Mouse (Mus musculus) heart, embryonic 14.5 days (tissue): ENCODE results near the gene Ccl7. TPM values are rescaled to one million over a fixed set of nuclear protein-coding genes. Genes with fewer than 3 reads are reported as not detected.

Source experiments
- ATAC-seq: fragments of 200-750 bp; cut with Nextera tagmentation; 2 replicates; pipeline ENCODE4 v1.8.0; 2017; ENCODE audit warnings: low read depth, moderate TSS enrichment; ENCODE audit not compliant: insufficient number of reproducible peaks, insufficient read depth, low FRiP score
- H3K27ac ChIP-seq, 2 experiments: fragments of 200-500 bp in 1 of 2; fragments of 300-500 bp in 1 of 2; sonication (generic) in 1 of 2; replicated peaks in 1 of 2; 2 replicates each; pipeline ENCODE4 v1.5.1; 2012 to 2014; ENCODE audit warnings: low read depth in 2 of 2, low read length in 2 of 2, control low read depth in 1 of 2, mild to moderate bottlenecking in 1 of 2, mixed read lengths in 1 of 2; ENCODE audit not compliant: control insufficient read depth in 1 of 2, insufficient read depth in 1 of 2
- H3K27me3 ChIP-seq: fragments of 300-500 bp; sonication (generic); 2 replicates; pipeline ENCODE4 v1.6.1; 2014; ENCODE audit warnings: mild to moderate bottlenecking, low read length, control low read depth; ENCODE audit not compliant: control insufficient read depth, insufficient read depth
- H3K36me3 ChIP-seq: fragments of 300-500 bp; sonication (generic); 2 replicates; pipeline ENCODE4 v1.6.1; 2014; ENCODE audit warnings: mild to moderate bottlenecking, control low read depth, low read length, mixed read lengths; ENCODE audit not compliant: control insufficient read depth, insufficient read depth
- H3K4me1 ChIP-seq, 2 experiments: fragments of 200-500 bp in 1 of 2; fragments of 300-500 bp in 1 of 2; sonication (generic) in 1 of 2; 2 replicates each; pipeline ENCODE4 v1.6.1; 2012 to 2014; ENCODE audit warnings: low read length in 2 of 2, control low read depth in 1 of 2, mixed read lengths in 1 of 2; ENCODE audit not compliant: control insufficient read depth in 2 of 2, insufficient read depth in 2 of 2
- H3K4me2 ChIP-seq: fragments of 300-500 bp; sonication (generic); 2 replicates; pipeline ENCODE4 v1.6.1; 2014; ENCODE audit warnings: mild to moderate bottlenecking, low read length
- H3K4me3 ChIP-seq, 2 experiments: fragments of 200-500 bp in 1 of 2; fragments of 300-500 bp in 1 of 2; sonication (generic) in 1 of 2; 2 replicates each; pipeline ENCODE4 v1.5.1; 2012 to 2014; ENCODE audit warnings: low read length in 2 of 2, mild to moderate bottlenecking in 2 of 2, control low read depth in 1 of 2, low read depth in 1 of 2, moderate library complexity in 1 of 2; ENCODE audit not compliant: control insufficient read depth in 1 of 2, insufficient read depth in 1 of 2
- H3K9ac ChIP-seq: fragments of 300-500 bp; sonication (generic); 2 replicates; pipeline ENCODE4 v1.6.1; 2014; ENCODE audit warnings: mild to moderate bottlenecking, low read length
- H3K9me3 ChIP-seq: fragments of 300-500 bp; sonication (generic); 2 replicates; pipeline ENCODE4 v1.6.1; 2016; ENCODE audit warnings: low read length, control low read depth; ENCODE audit not compliant: control insufficient read depth
- WGBS: fragments of 180-500 bp; shearing (Covaris S2); extraction: QIAGEN DNeasy Blood & Tissue Kit; methylation state at CpG from one replicate; pipeline ENCODE4 v1.1.7; 2014; 5-methylcytosine and 5-hydroxymethylcytosine counted together
- polyA plus RNA-seq: library from polyadenylated mRNA; unstranded; fragments of >200 nt; fragmentation: Nextera tagmentation; extraction: Ambion mirVana; gene quantifications from 2 replicates; pipeline ENCODE4 v1.2.1, GENCODE M21; 2014

The Ccl7 gene
- polyA plus RNA-seq, 1 experiment from 2014 or later: 3.2 TPM

DNA sequence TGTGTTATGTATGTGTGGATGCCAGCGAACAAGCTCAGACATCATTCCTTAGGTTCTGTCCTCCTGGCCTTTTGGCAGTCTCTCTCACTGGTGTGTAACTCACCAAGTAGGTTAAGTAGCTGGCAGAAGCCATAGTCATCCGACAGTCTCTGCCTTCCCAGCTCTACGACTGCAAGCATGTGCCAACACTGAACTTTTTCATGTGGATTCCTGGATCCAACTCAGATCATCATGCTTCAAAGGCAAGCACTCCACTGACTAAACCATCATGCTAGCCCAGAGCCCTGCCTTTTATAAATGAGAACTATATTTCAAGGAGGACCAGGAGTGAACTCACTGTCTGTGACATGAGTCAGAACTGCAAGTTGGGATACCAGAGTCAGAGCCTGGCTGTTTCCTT, 28.2 kb downstream of the Ccl7 start:
- WGBS: 80% methylated on average over 3 of the region's 3 CpGs
- Histone ChIP-seq H3K27me3 (no peaks in the 10 kb centered on the region), H3K9ac (no peak overlapping the region), H3K36me3 (no peaks in the 10 kb centered on the region), H3K27ac (no peak overlapping the region), H3K4me2 (no peak overlapping the region), H3K4me3 (no peak overlapping the region), H3K9me3 (0 out of 2 replicates have a peak, but pooled peaks cover 2% of the 10 kb centered on the region), H3K4me1 (no peaks in the 10 kb centered on the region)
- ATAC-seq: no peak

- Histone ChIP-seq H3K27me3 (no peaks in the 10 kb centered on the region), H3K4me3 (no peak overlapping the region), H3K4me2 (no peak overlapping the region), H3K9me3 (0 out of 2 replicates have a peak, but pooled peaks cover 2% of the 10 kb centered on the region), H3K4me1 (no peaks in the 10 kb centered on the region), H3K9ac (no peak overlapping the region), H3K27ac (no peak overlapping the region), H3K36me3 (no peaks in the 10 kb centered on the region)
- ATAC-seq: no peak
- 63% methylated on average over 3 of the region's 3 CpGs for WGBS
These were observed 31.5 kb downstream of the Ccl7 start for GRCm38 (mm10) chr11:82077031-82077430.

- H3K4me2 ChIP-seq: no peak overlapping the region
- no peak for ATAC-seq
- H3K27me3 ChIP-seq: no peaks in the 10 kb centered on the region
- no peaks in the 10 kb centered on the region for H3K36me3 ChIP-seq
- H3K9ac ChIP-seq: no peak overlapping the region
- H3K27ac ChIP-seq: no peak overlapping the region
- H3K4me1 ChIP-seq: no peaks in the 10 kb centered on the region
- 0 out of 2 replicates have a peak, but pooled peaks cover 2% of the 10 kb centered on the region for H3K9me3 ChIP-seq
- H3K4me3 ChIP-seq: no peak overlapping the region
These were observed 32.7 kb downstream of the Ccl7 start for GRCm38 (mm10) chr11:82078136-82078730.

DNA sequence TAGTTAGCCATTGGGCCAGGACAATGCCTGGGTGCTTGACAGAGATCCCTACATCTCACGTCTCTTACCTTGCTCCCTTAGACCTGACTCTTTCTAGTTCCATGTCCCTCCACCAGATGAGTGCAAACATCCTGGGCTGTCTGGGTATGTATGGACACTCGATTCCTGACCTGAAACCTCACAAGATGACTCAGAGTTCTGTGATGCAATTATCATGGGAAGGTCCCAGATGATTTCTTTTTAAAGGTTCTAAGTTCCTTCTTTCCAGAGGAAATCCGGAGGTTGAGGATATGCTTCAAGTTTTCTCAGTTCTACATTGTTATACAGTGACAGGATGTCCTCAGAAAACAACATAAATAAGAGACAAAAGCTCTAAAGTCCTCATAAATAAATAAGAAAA, 35.4 kb downstream of the Ccl7 start:
- Histone ChIP-seq H3K27me3 (no peaks in the 10 kb centered on the region), H3K27ac (no peak overlapping the region), H3K4me3 (no peak overlapping the region), H3K4me2 (no peak overlapping the region), H3K9ac (no peak overlapping the region), H3K4me1 (no peaks in the 10 kb centered on the region), H3K36me3 (no peaks in the 10 kb centered on the region), H3K9me3 (no peaks in the 10 kb centered on the region)
- 60% methylated on average over 3 of the region's 3 CpGs for WGBS
- no peak for ATAC-seq

- Histone ChIP-seq H3K4me1 (no peaks in the 10 kb centered on the region), H3K27me3 (no peaks in the 10 kb centered on the region), H3K9ac (no peak overlapping the region), H3K36me3 (no peaks in the 10 kb centered on the region), H3K4me3 (no peak overlapping the region), H3K27ac (no peak overlapping the region), H3K9me3 (no peaks in the 10 kb centered on the region), H3K4me2 (no peak overlapping the region)
- no peak for ATAC-seq
- WGBS: 85% methylated on average over 3 of the region's 3 CpGs
These were observed 38.8 kb downstream of the Ccl7 start for GRCm38 (mm10) chr11:82084360-82084759.

Other genes with a start within 250 kb of the Ccl7 start
- not detected in 2 replicates for gene 5530401A14Rik, start 185.0 kb upstream of the Ccl7 start, polyA plus RNA-seq
- gene Asic2, start 77.3 kb upstream of the Ccl7 start, polyA plus RNA-seq: 0.05 TPM in 1 of 2 replicates, not detected in the other
- gene Ccl2, start 10.1 kb upstream of the Ccl7 start, polyA plus RNA-seq: 11.1 and 11.4 TPM in 2 replicates
- not detected in 2 replicates for gene Gm17268, start 7.2 kb upstream of the Ccl7 start, polyA plus RNA-seq
- gene Ccl11, start 12.1 kb downstream of the Ccl7 start, polyA plus RNA-seq: 0.31 TPM in 1 of 2 replicates, not detected in the other
- 1.9 and 2.9 TPM in 2 replicates for gene Ccl12, start 56.1 kb downstream of the Ccl7 start, polyA plus RNA-seq
- gene Ccl8, start 69.5 kb downstream of the Ccl7 start, polyA plus RNA-seq: not detected in 2 replicates